Mouse (Mus musculus): ENCODE results near the gene Polr3b.

DNA sequence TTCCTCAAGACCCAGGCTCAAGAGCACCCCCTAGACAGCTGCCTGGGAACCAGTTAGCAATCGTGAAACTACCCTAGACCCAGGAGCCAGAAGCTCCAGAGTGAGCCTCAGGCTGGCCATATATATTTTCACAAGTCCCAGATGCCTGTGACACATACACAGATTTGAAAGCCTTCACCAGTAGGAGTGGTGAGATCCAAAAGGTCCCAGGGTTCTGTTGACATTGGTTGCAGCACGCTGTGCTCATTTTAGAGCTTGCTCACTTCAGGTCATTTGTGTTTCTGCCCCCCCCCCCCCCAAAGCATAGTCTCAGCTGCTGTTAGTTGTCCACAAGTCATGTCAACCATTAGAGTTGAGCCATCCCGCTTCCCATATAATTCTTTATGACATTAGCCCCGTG, 31.9 kb downstream of the Polr3b start:
- TF ChIP-seq CTCF (conservative IDR thresholded peaks at IDR 0.05; ENCODE audit: low read length), result no peak
- no peak for TF ChIP-seq POU5F1 (IDR thresholded peaks at IDR 0.05; ENCODE audit: borderline replicate concordance, low read length)
- no peak for TF ChIP-seq NANOG (IDR thresholded peaks at IDR 0.05; ENCODE audit: borderline replicate concordance, low read length)
